Mouse (Mus musculus) layer of hippocampus, adult 9-11 months (tissue): ENCODE measurements around the gene Best1.
A peak's percentile ranks its signal among the peaks of the same experiment; 100 is the strongest.

Experiments
- DNase-seq: peaks from one replicate; pipeline ENCODE4 v3.0.0; 2022

Best1 gene

GRCm38 (mm10) chr19:9989884-9990256 lies 11.6 kb downstream of the Best1 start:
- DNase-seq: no peak

- no peak for DNase-seq
Observed at GRCm38 (mm10) chr19:9989171-9989883, 12.1 kb downstream of the Best1 start.

DNA sequence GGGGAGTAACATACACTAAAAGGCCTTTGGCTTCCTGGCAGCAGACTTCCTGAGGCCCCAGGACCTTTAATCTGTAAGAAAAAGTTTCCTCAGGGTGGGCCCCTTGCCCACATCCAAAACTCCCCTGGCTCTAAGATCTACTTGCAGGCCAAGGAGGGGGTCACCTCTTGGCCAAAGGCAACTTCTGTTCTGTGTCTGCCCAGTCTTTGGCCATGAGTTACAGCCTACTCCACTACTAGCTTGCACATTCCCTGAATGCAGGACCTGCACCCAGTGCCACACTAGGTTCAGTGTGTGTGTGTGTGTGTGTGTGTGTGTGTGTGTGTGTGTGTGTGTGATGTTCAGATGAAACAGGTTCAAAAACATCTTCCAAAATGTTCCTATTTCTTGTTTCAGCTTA lies 13.8 kb downstream of the Best1 start:
- no peak for DNase-seq

GRCm38 (mm10) chr19:9987192-9987591 lies 14.2 kb downstream of the Best1 start:
- no peak for DNase-seq

GRCm38 (mm10) chr19:9985900-9986421 lies 15.5 kb downstream of the Best1 start:
- no peak for DNase-seq

DNA sequence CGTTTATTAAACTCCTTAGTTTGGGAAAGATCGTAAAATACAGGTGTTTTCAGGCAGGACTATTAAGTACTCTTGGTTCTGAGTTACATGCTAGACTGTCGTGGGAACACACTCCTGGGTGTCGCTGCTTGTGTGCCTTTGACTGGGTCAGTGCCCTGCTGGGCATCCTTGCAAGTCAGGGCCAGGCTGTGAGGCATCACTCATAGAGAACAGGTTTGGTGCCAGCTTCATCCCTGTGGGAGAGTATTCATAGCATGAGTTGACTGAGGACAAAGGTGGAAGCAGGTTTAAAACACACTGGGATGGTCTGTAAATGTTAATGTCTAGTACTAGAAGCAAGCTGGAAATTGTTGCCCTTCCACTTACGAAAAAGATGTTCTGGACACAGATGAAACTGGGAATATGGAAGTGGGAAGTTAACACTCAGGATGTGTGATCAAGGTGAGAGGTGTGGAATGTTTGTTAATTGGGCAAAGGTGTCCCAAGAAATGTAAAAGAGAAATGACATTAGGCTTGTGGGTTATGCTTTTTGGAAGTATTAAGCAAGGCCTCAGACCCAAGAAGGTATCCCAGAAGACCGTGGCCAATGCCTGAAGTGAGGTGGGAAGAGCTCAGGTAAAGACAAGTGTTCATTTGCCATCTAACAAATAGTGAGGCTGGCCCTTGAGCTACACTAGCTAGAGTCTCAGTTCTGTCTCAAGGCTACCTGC lies 16.1 kb downstream of the Best1 start:
- no peak for DNase-seq

GRCm38 (mm10) chr19:9984111-9985055 lies 17.1 kb downstream of the Best1 start:
- no peak for DNase-seq

DNA sequence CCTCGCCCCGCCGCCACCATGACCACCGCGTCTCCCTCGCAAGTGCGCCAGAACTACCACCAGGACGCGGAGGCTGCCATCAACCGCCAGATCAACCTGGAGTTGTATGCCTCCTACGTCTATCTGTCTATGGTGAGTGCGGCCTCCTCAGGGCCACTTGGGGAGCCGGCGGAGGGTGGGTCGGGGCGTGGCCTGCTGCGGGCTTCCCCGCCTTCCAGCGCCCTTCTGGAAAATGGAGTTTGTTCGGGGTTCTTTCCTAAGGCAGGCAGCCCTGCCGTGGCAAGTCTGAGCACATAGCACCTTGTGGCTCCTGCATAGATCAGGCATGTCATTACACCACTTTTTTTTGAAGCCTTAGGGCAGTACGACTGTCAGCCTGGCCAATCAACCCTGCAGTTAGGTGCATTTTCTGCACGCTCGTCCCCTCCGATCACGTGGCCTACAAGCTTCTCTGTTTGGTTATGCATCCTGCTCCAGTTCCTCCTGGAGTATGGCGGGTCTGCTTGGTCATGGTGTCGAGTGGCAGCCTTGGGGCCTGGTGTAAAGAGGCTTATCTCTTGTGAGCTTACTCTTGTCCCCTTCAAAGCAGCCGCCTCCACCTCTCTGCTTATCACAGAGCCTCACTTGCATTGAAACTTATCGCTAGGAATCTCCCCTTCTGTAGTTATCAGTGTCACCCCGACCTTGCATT lies 18.4 kb downstream of the Best1 start:
- DNase-seq: peak; percentile 72

DNA sequence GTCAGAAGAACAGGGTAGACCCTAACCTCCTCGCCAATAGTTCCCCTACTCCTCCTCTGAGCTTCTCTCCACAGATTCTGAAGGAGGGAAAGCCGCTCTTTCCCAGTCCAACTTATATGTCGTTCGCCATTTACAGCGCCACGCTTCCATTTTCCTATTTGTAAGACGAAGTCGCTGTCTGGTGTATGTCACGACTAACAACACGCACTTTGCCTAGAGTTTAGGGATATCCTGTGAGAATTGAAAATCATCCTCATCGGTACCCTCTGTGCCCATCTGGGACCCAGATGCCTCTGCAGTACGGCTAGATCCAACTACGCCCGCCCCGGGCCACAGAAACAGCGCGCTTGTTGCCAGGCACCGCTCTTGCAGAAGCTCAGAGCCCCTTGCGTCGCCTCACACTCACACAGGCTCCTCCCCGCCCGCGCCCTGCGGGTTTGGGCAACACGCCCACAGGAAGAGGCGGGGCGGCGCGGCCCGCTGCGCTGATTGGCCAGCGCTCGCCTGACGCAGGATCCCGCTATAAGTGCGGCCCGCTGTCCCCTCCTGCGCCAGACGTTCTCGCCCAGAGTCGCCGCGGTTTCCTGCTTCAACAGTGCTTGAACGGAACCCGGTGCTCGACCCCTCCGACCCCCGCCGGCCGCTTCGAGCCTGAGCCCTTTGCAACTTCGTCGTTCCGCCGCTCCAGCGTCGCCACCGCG lies 19.1 kb downstream of the Best1 start:
- DNase-seq: peak; percentile 98

DNA sequence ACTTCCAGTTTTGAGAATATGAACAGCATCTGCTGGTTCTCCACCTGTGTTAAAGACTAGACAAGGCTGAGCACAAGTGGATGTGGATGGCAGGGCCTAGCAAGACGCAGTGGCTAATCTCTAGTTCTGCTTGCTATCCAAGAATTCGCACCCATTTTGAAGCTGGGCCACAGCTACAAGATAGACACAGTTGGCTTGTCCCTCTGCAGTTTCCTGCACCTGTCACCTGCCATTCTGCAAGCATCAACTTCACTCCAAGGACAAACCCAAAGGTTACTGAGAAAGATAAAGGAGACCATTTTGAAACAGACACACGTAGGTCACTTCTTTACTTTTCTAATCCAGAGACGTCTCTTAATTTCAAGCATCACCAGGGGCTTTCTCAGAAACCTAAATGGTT lies 19.8 kb downstream of the Best1 start:
- DNase-seq: no peak

DNA sequence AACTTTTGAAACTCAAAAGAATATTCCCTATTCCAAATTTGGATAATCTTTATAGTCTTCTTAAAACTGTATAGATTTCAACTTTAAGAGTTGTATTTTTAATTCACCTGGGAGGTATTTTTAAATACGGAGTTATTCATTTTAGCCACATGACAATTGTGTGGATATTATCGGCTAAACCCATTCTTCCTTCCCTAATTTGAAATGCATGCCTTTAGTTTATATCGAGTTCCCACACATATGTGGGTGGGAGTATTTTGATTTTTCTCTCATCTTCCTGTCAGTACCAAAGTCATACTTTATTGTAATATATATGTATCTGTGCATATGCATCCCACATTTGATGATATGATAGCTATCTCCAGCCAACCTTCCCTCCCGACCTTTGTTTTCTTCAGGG lies 21.2 kb downstream of the Best1 start, which contains the start of gene Fth1:
Gene Fth1, plus strand, starts transcription at position 341 of the 400 bp plus-strand sequence.
- no peak for DNase-seq

- DNase-seq: no peak
Observed at GRCm38 (mm10) chr19:9979156-9979555, 22.3 kb downstream of the Best1 start.

DNA sequence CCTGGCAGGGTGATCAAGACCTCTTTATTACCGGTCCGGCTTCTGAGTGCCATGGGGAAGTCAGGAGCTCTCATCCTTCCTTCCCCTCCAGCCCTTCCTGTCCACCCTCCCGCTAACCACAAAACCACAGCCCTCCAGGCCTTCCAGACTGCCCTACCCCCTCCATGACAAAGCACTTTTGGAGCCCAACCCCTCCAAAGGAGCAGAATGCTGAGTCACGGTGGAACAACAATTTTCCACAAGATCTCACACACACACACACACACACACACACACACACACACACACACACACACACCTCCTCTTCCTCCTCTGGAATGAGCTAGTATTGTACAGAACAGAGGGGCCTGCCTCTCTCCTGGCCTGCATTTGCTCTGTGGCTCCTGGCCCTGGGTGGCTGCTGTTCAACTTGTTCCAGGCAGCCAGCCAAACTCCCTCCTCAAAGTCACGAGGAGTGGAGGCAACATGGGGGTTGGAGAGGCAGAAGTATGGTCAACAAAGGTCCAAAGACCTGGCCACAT lies 22.9 kb downstream of the Best1 start:
- DNase-seq: peak; percentile 79

- DNase-seq: no peak
Observed at GRCm38 (mm10) chr19:9977085-9977484, 24.3 kb downstream of the Best1 start.

GRCm38 (mm10) chr19:9974853-9975252 lies 26.6 kb downstream of the Best1 start:
- DNase-seq: peak; percentile 67

- DNase-seq: no peak
Observed at GRCm38 (mm10) chr19:9968081-9968787, 33.2 kb downstream of the Best1 start.

DNA sequence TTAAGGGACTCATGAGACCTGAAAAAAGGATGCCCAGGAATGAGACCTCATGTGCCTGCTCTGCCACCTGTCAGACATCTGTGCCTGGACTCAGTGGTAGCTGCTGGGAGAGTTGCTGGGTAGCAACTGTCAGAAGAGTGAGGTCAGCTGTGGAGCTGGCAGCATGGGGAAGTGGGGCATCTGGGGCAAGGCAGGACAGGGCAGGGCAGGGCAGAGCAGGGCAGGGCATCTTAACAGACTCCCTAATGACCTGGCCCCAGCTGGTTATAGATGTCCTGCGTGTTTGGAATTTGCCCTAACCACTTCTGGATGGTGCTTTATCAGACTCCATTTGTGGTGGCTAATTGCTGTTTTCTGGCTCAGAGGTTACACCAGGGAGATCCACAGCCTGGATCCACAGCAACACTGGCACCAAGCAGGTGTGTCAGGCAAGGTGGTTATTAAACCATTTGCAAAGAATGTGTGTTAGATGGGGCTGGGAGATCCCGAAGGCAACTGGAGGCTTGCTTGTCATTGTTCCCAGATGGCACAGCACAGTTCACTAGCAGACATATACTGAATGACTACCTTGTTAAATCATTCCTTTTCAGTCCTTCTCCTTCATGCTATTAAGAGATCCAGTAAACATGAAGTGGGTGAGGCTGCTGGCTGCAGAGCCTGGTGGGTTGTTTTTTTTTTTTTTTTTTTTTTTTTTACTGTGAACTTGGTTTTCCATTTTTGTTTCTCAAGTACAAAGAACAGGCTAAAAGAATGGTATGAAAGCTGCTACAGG lies 35.2 kb downstream of the Best1 start:
- DNase-seq: peak; percentile 9

- DNase-seq: peak; percentile 42
Observed at GRCm38 (mm10) chr19:9964205-9964916, 37.1 kb downstream of the Best1 start.

DNA sequence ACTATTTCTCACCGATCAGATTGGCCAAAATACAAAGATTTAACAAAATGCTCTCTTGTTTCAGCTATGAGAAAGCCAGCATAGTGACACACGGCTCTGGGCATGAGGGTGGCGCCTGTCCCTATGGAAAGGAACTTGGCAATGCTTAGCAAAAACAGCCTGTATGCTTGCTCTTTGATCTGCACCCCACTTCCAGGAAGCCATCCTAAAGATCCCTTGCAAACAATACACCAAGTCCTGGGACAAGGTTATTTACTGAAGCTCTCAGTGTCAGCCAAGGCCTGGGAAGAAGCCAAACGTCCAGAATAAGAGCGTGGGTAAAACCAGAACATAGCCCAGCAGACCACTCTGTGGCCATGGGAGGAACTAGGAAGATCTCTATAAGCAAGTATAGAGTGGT lies 40.7 kb downstream of the Best1 start:
- DNase-seq: peak; percentile 1
